Mouse (Mus musculus) left cerebral cortex, postnatal 25 days (tissue): ENCODE data around the gene Kel. TPM values are rescaled to one million over a fixed set of nuclear protein-coding genes. Genes with fewer than 3 reads are reported as not detected.

ENCODE experiments used
- DNase-seq, 2 experiments: peaks; one replicate each; pipeline ENCODE4 v3.0.0; 2022; ENCODE audit warnings: low spot score in 2 of 2, mixed read lengths in 1 of 2
- intact Hi-C: fragments of 180-260 bp; cut with DNase I; formaldehyde crosslinking; loops from one replicate; pipeline ENCODE4 v1.15.1; 2025
- total RNA-seq, 2 experiments: library from RNA; stranded (reverse); gene quantifications; 2 replicates each; pipeline ENCODE4 v1.2.3; 2021

The Kel gene
- not detected for total RNA-seq

DNA sequence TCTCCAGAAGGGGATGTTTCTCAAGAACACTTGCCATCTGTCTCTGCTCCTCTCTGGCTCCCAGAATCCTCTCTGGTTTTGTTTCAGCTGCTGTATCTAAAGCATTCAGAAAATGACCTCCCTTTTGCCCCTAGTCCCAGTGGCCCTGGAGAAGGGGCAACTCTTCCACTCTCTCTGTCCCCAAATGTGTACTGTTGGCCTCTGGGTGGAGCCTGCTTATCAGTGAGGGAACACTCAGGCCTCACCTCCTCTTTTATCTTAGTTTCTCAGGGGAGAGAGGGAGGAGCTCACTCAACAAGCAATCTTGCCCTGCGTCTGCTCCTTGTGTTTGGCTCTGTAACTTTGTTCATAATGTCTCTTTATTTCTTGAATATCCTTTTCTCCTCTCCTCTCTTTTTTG lies at the start of gene Kel:
TSS of gene Kel (minus strand) at position 217 of the 400 bp plus-strand sequence.
- intact Hi-C loops = no loop called here
- DNase-seq = no peak

DNA sequence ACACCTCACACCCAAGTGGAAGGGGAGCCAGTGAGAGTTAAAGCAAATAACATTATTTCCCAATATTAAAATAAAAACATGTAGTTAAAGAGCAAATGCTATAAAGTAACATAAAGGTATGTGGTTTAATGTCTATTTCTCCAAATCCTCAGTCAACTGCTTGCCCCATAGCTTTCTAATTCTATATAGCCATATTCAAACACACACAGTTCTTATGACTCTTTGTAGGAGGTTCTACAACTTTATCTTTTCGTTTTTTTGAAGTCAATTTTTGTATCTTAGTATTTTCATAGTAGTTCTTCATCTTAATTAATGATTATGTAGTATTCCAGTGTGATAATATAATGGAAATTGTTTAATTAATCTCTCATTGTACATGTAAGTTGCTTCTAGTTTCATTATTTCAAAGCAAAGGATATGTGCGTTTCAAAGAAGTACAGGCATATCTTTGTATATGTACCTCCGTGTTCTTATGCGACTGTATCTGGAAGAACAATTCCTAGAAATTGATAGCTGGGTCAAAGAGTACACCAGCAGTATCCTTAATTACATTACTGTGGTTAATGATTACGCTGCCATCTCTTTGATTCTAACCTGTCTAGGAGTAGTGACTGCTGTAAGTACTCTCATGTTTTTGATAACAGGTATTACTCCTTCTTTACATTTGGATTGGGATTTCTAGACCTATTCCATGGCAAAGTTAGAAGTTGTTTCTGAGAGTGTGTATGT lies 40.7 kb upstream of the Kel start:
- intact Hi-C loops = no loop called here
- DNase-seq = no peak

GRCm38 (mm10) chr6:41741101-41741500 lies 37.0 kb upstream of the Kel start:
- intact Hi-C loops = no loop called here
- no peak for DNase-seq

- peak in 1 of 2 experiments; percentile 63 for DNase-seq
- intact Hi-C loops = no loop called here
These were observed 30.8 kb upstream of the Kel start for GRCm38 (mm10) chr6:41734719-41735470.

- intact Hi-C loops = no loop called here
- no peak for DNase-seq
These were observed 24.0 kb upstream of the Kel start for GRCm38 (mm10) chr6:41727989-41728609.

GRCm38 (mm10) chr6:41721430-41721829 lies 17.3 kb upstream of the Kel start:
- DNase-seq = no peak
- intact Hi-C loops = no loop called here

GRCm38 (mm10) chr6:41710281-41710680 lies 6.1 kb upstream of the Kel start:
- DNase-seq = no peak
- intact Hi-C loops = no loop called here

GRCm38 (mm10) chr6:41706275-41706674 lies 2.1 kb upstream of the Kel start:
- intact Hi-C loops = no loop called here
- DNase-seq = no peak

- no peak for DNase-seq
- intact Hi-C loops = no loop called here
These were observed 1.2 kb downstream of the Kel start for GRCm38 (mm10) chr6:41702928-41703327.

- DNase-seq = no peak
- intact Hi-C loops = no loop called here
These were observed 2.9 kb downstream of the Kel start for GRCm38 (mm10) chr6:41701245-41701644.

- no peak for DNase-seq
- intact Hi-C loops = no loop called here
These were observed 9.7 kb downstream of the Kel start for GRCm38 (mm10) chr6:41694407-41694806.

DNA sequence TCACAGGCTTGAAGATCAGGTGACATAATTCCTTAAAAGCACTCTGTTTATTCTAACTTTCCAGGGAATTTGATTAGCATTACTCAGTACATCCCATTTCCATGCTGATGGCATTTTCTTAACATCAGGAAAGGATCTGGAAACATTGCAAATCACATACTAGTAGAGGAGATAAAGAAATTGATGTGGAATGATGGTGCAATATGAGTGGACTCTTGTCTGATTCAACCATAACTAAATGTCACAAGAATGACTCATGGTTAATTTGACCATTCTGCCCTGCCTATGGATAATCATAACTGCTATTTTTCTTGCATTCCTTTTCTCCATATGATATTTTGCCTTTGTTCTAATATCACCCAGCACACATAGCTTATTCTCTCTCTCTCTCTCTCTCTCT lies 11.9 kb downstream of the Kel start:
- no peak for DNase-seq
- intact Hi-C loops = no loop called here

DNA sequence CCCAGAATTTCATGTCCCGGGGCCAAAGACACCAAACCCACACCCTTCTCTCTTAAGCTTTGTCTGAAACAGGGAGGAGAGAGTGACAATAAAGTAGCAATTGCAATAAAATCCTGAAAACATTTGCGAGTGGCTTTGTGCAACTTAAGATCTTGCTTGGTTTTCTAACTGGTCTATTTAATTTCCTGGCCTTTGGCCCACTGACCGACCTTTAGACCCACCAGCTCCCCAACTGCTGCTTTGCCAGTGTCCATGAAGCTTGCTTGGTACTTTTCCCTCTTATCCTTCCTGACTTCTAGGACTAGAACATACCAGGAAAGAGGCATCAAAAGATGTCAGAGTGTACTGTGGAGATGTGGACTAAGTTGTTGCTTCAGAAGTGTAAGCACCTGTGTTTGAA lies 18.5 kb downstream of the Kel start:
- DNase-seq = no peak
- intact Hi-C loops = no loop called here

DNA sequence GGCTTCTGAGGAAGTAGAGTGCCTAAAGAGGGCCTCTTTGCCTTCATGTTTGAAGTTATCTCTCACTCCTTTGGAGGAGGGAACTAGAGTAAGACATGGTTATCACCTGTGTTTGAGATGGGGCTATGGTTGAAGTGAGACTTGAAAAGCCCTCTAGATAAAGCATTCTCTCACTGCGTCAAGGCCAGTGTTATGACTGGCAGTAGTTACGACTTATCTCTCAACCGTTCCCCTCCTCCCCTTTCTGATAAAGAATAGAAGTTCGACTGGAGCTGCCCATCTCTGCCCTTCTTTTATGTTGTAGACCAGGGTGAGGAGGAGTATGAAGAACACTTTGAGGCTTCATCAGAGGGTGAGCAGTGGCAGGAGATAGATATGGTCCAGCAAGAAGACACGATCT lies 19.2 kb downstream of the Kel start:
- intact Hi-C loops = no loop called here
- no peak for DNase-seq

DNA sequence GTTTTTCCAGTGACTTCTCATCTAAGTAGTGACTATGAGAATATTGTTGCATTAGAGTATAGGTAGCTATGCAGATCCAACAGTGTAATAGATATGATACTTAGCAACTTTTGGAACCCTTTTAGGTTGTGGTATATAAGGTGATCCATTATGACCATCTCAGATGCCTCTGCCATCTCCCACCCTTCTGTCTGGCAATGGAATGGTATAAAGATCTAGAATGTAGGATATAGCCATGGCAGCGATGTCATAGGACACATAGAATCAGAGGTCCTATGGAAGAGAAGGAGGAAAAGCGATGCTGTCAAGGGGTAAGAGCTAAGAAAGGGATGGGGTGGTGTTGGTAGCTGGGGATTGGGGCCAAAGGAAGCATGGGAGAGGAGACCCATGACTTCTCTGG lies 20.0 kb downstream of the Kel start, which contains the start of gene Llcfc1:
TSS of gene Llcfc1 (plus strand) at position 301 of the 400 bp plus-strand sequence.
- intact Hi-C loops = no loop called here
- no peak for DNase-seq

- intact Hi-C loops = no loop called here
- no peak for DNase-seq
These were observed 22.5 kb downstream of the Kel start for GRCm38 (mm10) chr6:41681656-41682055.

DNA sequence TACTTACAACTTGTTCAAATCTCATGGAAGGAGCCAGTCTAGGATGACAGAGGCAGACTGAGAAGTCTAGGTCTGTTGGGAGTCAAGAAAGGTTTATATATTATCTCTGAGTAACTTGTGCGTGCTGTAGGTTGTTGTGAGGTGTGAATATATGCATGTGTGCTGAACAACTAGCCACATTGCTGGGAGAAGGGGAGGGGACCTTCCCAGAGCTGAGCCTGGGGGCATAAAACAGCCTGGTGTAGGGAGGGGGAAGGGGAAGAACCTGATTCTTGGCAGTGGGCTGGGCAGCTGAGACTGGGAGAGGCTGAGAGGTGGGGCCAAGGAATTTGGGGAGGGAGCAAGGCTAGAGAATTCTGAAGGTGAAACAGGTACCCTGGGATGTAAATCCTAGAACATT lies 23.5 kb downstream of the Kel start, which contains the start of gene Trpv5:
TSS of gene Trpv5 (minus strand) at position 101 of the 400 bp plus-strand sequence.
- intact Hi-C loops = no loop called here

DNA sequence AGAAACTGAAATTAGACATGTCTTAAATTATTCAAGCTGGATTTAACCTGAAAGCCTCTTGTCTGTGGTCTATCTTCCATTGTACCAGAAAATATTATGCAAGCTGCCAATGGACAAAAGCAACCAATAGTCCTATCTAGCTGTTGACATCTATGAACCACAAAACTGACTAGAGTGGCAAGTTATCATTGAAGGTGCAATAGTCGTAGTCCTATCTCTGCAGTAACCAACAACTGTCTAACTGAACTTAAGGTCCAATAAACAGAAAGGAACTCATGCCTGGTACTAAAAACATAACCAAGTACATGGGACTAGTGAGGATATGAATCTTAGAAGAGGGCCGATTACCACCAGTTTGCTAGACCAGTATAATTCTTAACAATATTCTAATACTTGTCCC lies 27.6 kb downstream of the Kel start:
- intact Hi-C loops = no loop called here
- no peak for DNase-seq

More for the DNA sequence above, 23.5 kb downstream of the Kel start, which contains the start of gene Trpv5:
- no peak for DNase-seq

DNA sequence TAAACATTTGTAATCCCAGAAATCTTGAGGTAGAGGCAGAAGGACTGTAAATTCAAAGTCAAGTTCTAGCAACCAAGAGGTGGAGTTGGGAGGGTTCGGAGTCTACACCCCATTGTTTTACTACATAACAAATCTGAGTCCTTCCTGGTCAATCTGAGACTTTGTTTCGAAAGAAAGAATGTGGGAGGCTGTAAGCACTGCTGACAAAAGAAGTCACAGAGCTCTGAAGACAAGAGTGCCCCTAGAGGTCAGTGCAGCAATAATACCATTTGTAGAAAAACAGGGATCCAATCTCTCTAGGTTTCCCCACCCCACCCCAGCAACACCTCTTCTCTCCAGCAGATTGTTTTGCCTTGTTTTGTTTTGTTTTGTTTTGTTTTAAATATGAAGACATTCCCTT lies 41.8 kb downstream of the Kel start:
- intact Hi-C loops = no loop called here
- DNase-seq = peak in 1 of 2 experiments; percentile 4

DNA sequence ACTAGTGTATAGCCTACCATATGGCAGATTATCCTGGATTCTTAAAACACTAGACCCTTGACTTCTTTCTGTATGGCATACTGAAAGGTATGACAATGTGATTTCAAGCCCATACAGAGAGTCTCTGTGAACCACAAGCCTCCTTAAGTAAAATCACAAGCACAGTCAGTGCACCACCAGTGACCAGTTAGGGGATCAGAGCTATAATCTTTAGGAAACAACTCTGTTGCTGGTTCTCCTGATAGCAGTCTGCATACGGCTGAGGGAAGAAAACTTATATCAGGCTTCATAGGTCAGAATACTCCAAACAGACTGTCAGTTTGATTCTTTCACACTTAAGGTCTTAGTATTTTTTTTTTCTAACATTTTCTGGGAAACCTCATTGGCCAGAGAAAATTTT lies 45.7 kb downstream of the Kel start:
- DNase-seq = no peak
- intact Hi-C loops = no loop called here

DNA sequence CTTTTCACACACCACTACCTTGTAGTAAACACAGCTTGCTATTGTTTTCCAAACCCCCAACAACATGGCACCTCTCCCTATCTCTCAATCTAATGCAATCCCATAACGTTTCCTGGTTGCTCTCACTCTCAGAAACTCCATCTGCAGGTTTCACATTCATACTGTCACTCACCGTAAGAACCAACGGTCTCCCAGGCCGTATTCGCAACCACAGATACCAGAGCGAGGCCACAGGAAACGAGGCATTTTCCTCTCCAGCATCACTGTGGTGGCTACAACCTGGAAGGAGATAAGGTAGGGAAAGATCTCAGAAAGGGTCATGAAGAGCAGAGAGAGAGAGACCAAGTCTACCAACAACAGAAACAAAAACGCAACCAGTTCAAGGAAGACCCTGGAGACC lies 49.5 kb downstream of the Kel start:
- intact Hi-C loops = no loop called here

More for the DNA sequence above, 49.5 kb downstream of the Kel start:
- no peak for DNase-seq
